Mouse (Mus musculus) inflammation-experienced regulatory T-cells (primary cell): Measurements from ENCODE around the gene Arg1. TPM values are rescaled to one million over a fixed set of nuclear protein-coding genes. Genes with fewer than 3 reads are reported as not detected.

Experiments used
- polyA plus RNA-seq, 2 experiments: library from polyadenylated mRNA; unstranded; fragments of 100-300 nt; shearing (Covaris generic); gene quantifications; one replicate each; pipeline ENCODE4 v1.2.1; 2017

Arg1 gene
- polyA plus RNA-seq: 1 to 10 TPM in 1 of 2 experiments, under 1 TPM in 1; 0.83 to 3.8 TPM

DNA sequence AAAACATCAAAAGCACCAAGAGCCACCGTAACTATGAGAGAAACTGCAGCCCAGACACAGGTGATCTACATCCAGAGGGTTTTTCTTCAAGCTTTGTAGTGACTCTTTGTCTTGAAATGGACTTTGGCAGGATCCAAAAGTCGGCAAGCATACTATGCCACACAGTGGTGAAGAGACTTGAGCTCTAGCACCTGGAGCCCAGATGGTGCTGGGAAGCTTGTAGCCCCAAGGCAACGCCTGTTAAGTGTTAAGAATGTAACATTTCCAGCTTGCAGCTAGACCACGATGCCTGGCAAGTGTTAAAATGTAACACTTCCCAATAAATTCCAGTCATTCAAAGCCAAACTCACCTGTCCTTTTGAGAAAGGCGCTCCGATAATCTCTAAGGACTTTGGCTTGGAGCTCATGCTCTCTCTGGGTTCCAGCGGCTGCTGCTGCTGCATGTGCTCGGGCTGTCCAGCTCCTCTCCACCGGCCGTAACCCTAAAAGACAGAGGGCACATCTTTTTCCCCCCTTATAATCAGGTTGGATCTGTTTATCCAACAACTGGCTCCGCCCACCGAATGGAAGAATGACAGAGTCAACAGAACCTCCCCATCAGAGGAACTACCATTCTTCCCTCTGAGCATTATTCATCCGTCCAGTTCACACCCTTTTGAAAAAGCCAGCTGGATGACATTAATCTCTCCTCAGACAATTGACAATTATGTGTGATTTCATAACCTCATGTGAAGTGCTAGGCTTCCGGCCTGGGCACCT lies at the start of gene Arg1:
Gene Arg1 (minus strand): TSS at position 523 of the 759 bp plus-strand sequence.

DNA sequence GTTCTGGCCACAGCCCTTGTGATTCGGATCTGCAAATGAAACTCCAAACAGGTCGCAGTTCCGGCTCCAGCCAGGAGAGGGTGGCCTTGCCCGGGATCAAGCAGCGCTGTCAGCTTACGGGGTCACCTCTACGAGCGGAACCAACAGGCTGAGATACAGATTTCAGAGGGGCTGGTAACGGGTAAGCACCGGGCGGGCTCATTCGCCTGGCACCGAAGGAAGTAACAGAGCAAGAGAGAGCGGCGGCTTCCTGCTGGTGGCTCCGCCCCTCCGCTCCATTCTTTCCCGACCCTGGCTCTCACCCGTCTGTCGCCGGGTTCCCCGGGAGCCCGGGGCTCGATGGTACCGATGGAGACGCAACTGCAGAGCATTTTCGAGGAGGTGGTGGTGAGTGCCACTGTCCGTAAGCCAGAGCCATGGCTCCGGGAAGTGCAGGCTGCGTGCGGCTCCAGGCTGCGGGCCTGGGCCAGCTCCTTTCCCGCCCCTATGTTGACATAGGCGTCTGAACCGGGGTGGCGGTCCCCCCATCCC lies 57.5 kb downstream of the Arg1 start, which contains the start of gene Med23:
Gene Med23 (plus strand): TSS at position 227 of the 531 bp plus-strand sequence.

Other genes starting within 250 kb of the Arg1 start
- 10 to 100 TPM; 13.7 to 14.9 TPM for gene Enpp1, start 215.3 kb downstream of the Arg1 start, polyA plus RNA-seq
- 1 to 10 TPM in 1 of 2 experiments, under 1 TPM in 1; 0.53 to 2.0 TPM for gene Enpp3, start 84.7 kb downstream of the Arg1 start, polyA plus RNA-seq
- 10 to 100 TPM; 35.8 to 38.9 TPM for gene Med23, start 57.5 kb downstream of the Arg1 start, polyA plus RNA-seq